Mouse (Mus musculus) lung, adult 2 months (tissue): ENCODE data around the gene Brd2.

Source experiments
- CTCF ChIP-seq: fragments of 200-500 bp; IDR thresholded peaks from 2 replicates; pipeline ENCODE4 v1.5.1; 2011; ENCODE audit warnings: mild to moderate bottlenecking, low read length, control low read depth; ENCODE audit not compliant: insufficient read depth
- POLR2A ChIP-seq: fragments of 200-500 bp; IDR thresholded peaks from 2 replicates; pipeline ENCODE4 v1.6.1; 2011; ENCODE audit warnings: low read depth, mild to moderate bottlenecking, control low read depth, low read length, borderline replicate concordance; ENCODE audit errors: extremely low read depth

- TF ChIP-seq CTCF (no peak), POLR2A (no peak)
These were observed 28.0 kb downstream of the Brd2 start for GRCm38 (mm10) chr17:34094283-34095035.
